Mouse (Mus musculus) retina, adult 2 months (tissue): ENCODE results near the gene Tgif2.
"Not testable (repeated sequence)": the region's sequence is repeated elsewhere in the genome, so short reads cannot be mapped to it uniquely, and the experiment has no call there.

Source experiments
- DNase-seq: peaks from one replicate; pipeline ENCODE4 v3.0.0-alpha.2; 2012; ENCODE audit warnings: low read depth, low spot score

The Tgif2 gene

DNA sequence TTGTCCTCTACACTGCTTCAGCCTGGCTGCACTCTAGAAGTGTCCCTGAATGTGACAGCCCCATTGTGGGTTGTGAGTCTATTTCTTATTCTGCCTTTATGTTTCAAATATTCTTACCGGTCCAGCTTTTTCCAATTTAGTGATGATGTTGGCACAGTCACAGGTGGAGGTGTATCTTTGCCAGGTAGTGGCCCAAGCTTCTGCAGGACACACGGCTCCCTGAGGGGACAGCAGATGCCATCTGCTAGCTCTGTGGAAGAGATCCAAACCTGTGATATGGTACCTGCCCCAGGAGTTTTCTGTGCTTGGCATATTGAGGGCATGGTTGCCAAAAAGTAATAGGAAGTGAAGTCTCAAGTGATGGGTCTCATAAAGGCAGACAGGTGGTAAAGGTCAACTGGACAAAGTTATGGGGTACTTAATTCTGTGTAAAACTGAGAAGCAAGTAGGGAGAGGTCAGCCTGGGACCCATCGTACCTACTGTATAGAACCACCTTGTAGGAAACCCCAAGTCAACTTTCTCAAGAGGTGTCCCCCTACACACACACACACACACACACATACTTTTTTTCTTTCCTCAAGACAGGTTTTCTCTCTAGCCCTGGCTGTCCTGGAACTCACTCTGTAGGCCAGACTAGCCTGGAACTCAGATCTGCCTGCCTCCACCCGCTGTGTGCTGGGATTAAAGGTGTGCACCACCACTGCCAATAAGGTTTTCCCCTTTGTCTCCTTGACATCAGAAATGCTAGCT lies 35.1 kb downstream of the Tgif2 start:
- no peak for DNase-seq

GRCm38 (mm10) chr2:156877726-156878125 lies 37.9 kb downstream of the Tgif2 start:
- DNase-seq: no peak

DNA sequence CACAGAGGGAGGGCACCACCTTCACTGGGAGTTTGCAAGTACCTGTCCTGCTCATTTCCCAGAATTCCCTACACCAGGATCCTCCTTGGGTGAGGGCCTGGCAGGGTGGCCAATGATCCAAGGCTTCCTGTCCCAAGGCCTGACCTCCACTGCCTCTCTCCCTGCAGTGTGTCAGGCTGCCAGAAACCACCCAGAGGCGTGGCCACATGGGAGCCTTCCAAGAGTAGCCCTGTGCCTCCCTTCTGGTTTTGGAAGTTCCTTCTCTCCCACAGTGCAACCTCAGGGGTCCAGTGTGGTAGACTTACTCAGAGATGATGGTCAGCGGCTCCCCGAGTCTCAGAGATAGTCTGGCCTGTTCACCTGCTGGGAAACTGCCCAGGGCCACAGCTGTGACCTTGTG lies 39.7 kb downstream of the Tgif2 start:
- DNase-seq: no peak

GRCm38 (mm10) chr2:156882431-156883001 lies 42.7 kb downstream of the Tgif2 start:
- no peak for DNase-seq

GRCm38 (mm10) chr2:156884396-156885211 lies 44.8 kb downstream of the Tgif2 start:
- DNase-seq: no peak

DNA sequence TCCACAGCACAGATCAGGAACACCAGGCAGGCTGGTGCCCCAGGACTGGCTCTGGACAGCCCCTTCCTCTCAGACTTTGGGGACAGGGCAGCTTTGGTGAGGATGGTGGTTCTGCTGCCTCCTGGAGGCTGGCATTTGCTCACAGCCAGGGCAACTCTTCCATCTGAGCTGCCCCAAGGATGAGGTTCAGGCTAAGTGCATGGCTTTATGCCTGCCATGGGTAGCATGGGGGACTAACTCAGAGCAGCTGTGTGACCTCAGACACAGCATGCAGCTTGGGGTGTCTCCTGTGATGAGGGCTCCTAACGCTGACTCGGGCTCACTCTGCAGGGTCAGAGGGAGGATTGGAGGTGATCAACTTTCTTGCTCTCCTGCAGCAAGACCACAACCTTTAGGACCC lies 45.9 kb downstream of the Tgif2 start:
- DNase-seq: not testable (repeated sequence)

DNA sequence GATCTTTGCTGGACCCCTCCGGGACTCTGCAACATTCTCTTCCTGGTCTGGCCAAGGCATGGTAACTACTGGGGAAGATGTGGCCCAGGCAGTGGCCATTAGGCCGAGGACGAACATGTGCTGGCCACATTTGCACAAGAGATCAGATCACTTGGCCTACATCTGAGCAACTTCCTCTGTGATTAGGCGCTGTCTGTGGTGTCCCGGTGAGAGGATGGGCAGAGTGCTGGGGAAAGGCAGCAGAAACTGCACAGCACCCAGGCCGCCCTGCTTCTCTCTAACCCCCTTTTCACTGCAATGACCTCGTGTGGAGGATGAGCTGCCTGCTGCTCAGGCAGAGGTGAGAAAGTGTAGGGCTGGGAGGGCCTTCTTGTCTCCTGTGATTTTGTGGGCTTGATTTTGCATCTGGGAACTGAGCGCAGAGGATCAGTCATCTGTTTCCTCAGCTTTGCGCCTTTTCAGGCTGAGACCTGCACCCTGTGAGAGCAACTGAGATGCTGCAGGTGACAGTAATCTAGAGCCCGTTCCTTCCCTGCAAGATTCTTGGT lies 46.4 kb downstream of the Tgif2 start:
- DNase-seq: no peak

DNA sequence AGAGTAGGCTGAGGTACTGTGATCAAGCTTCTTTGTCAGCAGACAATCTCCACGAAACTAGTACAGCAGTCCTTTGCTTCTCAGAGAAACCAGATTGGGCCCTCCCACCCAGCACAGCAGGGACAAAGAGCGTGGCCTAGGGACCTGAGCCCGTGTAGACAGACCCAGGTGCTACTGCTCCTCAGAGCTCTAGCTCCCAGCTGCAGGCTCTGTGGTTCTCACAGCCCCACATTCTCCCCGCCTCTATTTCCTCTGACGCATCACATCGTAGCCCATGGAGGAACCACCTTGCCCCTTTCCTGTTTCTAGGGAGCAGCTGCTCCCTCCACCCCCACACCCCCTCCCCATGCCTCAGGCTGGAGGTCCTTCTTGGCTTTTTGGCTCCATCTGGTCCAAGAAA lies 47.2 kb downstream of the Tgif2 start, which contains the start of gene Sla2:
Gene Sla2, minus strand, starts transcription at position 176 of the 400 bp plus-strand sequence.
- DNase-seq: no peak

DNA sequence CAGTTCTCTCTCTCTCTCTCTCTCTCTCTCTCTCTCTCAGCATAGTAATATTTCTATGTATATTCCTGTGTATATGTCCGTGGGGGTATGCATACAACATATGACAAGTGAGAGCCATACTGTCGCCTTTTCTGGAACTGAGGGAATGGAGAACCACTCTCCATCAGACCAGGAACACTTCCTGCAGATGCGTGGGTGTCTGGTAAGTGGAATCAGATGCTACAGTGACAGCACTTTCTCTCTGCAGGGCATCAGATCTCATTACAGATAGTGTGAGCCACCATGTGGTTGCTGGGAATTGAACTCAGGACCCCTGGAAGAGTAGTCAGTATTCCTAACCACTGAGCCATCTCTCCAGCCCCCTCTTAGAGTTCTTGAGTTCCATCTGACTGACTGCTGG lies 48.7 kb downstream of the Tgif2 start:
- DNase-seq: no peak

GRCm38 (mm10) chr2:156892240-156892639 lies 52.4 kb downstream of the Tgif2 start:
- DNase-seq: no peak

DNA sequence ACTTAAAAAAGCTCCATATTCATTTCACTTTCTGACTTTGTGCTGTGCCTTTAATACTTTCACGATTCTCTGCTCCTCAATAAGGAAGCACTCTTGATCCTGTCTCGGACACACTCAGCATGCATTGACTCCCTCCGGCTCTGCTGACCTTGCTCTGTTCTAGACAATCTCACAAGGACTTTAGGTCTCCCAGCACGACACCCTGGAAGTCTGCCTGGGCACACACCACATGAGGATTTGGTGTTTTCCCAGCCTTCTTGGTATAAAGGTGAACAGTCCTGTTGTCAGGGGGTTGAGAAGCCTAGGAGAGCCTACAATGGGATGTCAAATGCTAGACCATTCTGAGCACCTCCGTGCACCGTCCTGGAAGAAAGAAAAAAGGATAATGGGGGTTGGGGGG lies 53.0 kb downstream of the Tgif2 start:
- no peak for DNase-seq

GRCm38 (mm10) chr2:156894496-156895265 lies 54.9 kb downstream of the Tgif2 start:
- no peak for DNase-seq

DNA sequence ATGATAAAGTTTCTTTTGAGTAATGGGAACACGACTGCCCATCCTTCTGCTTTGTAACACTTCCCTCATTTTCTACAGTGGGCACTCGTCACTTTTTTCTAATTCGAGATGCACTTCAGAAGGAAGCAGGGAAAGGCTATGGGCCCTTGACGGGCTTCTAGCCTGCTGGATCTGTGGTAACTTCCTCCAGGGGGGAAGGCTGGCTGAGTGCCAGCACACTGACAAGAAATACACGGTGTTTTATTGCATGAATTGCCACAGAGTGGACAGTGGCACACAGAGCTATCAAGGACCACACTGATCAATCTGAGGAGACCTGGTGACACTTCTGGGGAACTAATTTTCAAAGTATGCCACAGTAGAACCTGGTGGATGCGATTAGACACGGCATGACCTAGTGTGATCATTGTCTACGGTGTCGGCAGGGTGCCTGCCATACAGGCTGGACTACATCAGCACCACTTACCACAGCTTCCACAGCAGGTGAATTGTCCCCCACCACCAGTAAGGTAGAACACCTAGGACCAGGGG lies 56.6 kb downstream of the Tgif2 start:
- DNase-seq: no peak

DNA sequence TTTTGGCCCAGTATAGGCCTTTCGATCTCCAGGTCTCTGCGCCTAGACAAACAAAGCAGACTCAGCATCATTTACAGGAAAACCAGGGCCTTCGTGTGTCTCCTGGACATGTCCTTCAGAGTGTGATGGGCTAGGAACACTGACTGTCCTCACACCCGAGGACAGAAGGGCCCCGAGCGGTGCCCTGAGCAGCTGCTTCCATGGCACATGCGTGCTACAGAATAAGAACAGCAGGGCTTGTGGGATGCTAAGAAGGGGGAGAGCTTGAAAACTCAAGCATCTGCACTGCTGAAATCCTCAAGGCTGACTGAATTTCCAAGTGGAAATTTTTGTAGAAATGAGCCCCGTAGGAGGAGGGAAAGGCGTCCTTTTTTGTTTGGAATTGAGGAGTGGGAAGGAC lies 57.2 kb downstream of the Tgif2 start:
- no peak for DNase-seq

GRCm38 (mm10) chr2:156898374-156898773 lies 58.6 kb downstream of the Tgif2 start:
- no peak for DNase-seq

- no peak for DNase-seq
Observed at GRCm38 (mm10) chr2:156899184-156899583, 59.4 kb downstream of the Tgif2 start.

- DNase-seq: no peak
Observed at GRCm38 (mm10) chr2:156901344-156901743, 61.5 kb downstream of the Tgif2 start.

DNA sequence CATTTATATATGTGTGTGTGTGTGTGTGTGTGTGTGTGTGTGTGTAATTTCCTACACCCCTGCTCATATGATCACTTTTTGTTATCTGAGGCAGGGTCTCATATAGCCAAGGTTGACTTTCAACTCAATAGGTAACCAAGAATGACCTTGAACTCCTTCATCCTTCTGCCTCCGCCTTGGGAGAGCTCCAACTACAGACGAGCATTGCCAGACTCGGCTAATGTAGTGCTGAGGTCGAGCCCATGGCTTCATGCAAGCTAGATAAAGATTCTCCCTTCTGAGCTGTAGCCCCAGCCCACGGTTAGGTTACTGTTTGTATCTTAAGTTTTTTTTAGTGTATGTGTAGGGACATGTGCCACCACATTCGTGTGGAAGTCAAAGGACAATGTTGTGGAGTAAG lies 62.1 kb downstream of the Tgif2 start:
- no peak for DNase-seq

- not testable (repeated sequence) for DNase-seq
Observed at GRCm38 (mm10) chr2:156902411-156902810, 62.6 kb downstream of the Tgif2 start.

DNA sequence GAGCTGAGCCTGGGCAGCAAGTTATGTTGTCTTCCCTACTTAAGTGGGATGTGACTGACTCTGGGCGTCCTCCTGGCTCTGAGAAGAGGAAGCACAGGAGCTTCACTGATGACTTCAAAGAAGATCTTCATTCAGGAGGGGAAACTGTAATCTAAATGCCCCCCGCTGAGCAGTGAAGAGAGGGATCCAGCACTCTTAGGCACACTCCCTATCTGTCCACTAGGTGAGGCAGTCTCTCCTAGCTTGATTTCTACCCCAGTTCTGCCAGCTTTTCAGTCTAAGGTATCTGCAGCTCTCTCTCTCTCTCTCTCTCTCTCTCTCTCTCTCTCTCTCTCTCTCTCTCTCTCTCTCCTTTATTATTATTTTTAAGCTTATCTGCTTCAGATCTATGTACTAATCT lies 63.6 kb downstream of the Tgif2 start:
- no peak for DNase-seq
